Mouse (Mus musculus) kidney, adult 2 months (tissue): ENCODE results near the gene Parp8.

ENCODE experiments used
- CTCF ChIP-seq: fragments of 200-500 bp; conservative IDR thresholded peaks from 2 replicates; pipeline ENCODE4 v1.5.1; 2011; ENCODE audit warnings: low read depth, mild to moderate bottlenecking, control low read depth, low read length, moderate library complexity, mixed read lengths; ENCODE audit not compliant: insufficient read depth, insufficient read length
- POLR2A ChIP-seq: fragments of 200-500 bp; IDR thresholded peaks from one replicate; pipeline ENCODE4 v1.6.1; 2011; ENCODE audit warnings: low read depth, low read length, control low read depth

GRCm38 (mm10) chr13:117041021-117041420, 15.7 kb upstream of the Parp8 start:
- TF ChIP-seq CTCF (no peak), POLR2A (no peak)
